Mouse (Mus musculus) forebrain, embryonic 10.5 days (tissue): ENCODE data around the gene Ppp1r13b. TPM values are rescaled to one million over a fixed set of nuclear protein-coding genes. Genes with fewer than 3 reads are reported as not detected.

ENCODE experiments used
- DNase-seq: peaks from one replicate; pipeline ENCODE4 v3.0.0-alpha.2; 2017; ENCODE audit warnings: low spot score; ENCODE audit errors: extremely low spot score
- H3K27ac ChIP-seq: fragments of 300-500 bp; sonication (generic); 2 replicates; pipeline ENCODE4 v1.5.1; 2016; ENCODE audit warnings: mild to moderate bottlenecking
- H3K27me3 ChIP-seq: fragments of 300-500 bp; sonication (generic); 2 replicates; pipeline ENCODE4 v1.6.1; 2016; ENCODE audit warnings: mild to moderate bottlenecking; ENCODE audit not compliant: poor library complexity, severe bottlenecking
- H3K36me3 ChIP-seq: fragments of 300-500 bp; sonication (generic); replicated peaks from 2 replicates; pipeline ENCODE4 v1.6.1; 2016; ENCODE audit warnings: mild to moderate bottlenecking, moderate library complexity
- H3K4me1 ChIP-seq: fragments of 300-500 bp; sonication (generic); 2 replicates; pipeline ENCODE4 v1.6.1; 2016
- H3K4me3 ChIP-seq: fragments of 300-500 bp; sonication (generic); 2 replicates; pipeline ENCODE4 v1.5.1; 2016; ENCODE audit warnings: mild to moderate bottlenecking, moderate library complexity
- H3K9me3 ChIP-seq: fragments of 300-500 bp; sonication (generic); 2 replicates; pipeline ENCODE4 v1.6.1; 2016; ENCODE audit warnings: mild to moderate bottlenecking, moderate library complexity
- WGBS: fragments of 180-500 bp; shearing (Covaris S2); methylation state at CpG from one replicate; pipeline ENCODE4 v1.1.7; 2016; 5-methylcytosine and 5-hydroxymethylcytosine counted together
- polyA plus RNA-seq: library from polyadenylated mRNA; unstranded; fragments of >200 nt; fragmentation: Nextera tagmentation; extraction: Ambion mirVana; gene quantifications from 2 replicates; pipeline ENCODE4 v1.2.1, GENCODE M21; 2016

The Ppp1r13b gene
- polyA plus RNA-seq, 1 experiment from 2014 or later: 3.1 TPM

- no peaks in the 10 kb centered on the region for H3K9me3 ChIP-seq
- WGBS: 94% methylated on average over 7 of the region's 7 CpGs
- DNase-seq: no peak
- H3K27me3 ChIP-seq: no peaks in the 10 kb centered on the region
- H3K36me3 ChIP-seq: peaks cover 100% of the 10 kb centered on the region
- no peaks in the 10 kb centered on the region for H3K4me1 ChIP-seq
- H3K4me3 ChIP-seq: no peak overlapping the region
- no peak overlapping the region for H3K27ac ChIP-seq
Observed at GRCm38 (mm10) chr12:111790631-111791030, 117.3 kb downstream of the Ppp1r13b start.

GRCm38 (mm10) chr12:111790090-111790489 is 117.8 kb downstream of the Ppp1r13b start:
- Histone ChIP-seq H3K9me3 (no peaks in the 10 kb centered on the region), H3K36me3 (peaks cover 100% of the 10 kb centered on the region), H3K27me3 (no peaks in the 10 kb centered on the region), H3K4me3 (no peak overlapping the region), H3K4me1 (no peaks in the 10 kb centered on the region), H3K27ac (no peak overlapping the region)
- WGBS: 96% methylated on average over 5 of the region's 5 CpGs
- DNase-seq: no peak

GRCm38 (mm10) chr12:111787015-111787414 is 120.9 kb downstream of the Ppp1r13b start:
- H3K27me3 ChIP-seq: no peaks in the 10 kb centered on the region
- no peaks in the 10 kb centered on the region for H3K9me3 ChIP-seq
- H3K4me3 ChIP-seq: no peak overlapping the region
- DNase-seq: no peak
- peaks cover 100% of the 10 kb centered on the region for H3K36me3 ChIP-seq
- no peak overlapping the region for H3K27ac ChIP-seq
- H3K4me1 ChIP-seq: no peaks in the 10 kb centered on the region
- WGBS: 92% methylated on average over 6 of the region's 6 CpGs

- Histone ChIP-seq H3K9me3 (no peaks in the 10 kb centered on the region), H3K27me3 (no peaks in the 10 kb centered on the region), H3K4me1 (no peaks in the 10 kb centered on the region), H3K27ac (no peak overlapping the region), H3K36me3 (peaks cover 100% of the 10 kb centered on the region), H3K4me3 (no peak overlapping the region)
- 73% methylated on average over 15 of the region's 15 CpGs for WGBS
- DNase-seq: no peak
Observed at GRCm38 (mm10) chr12:111785174-111785573, 122.7 kb downstream of the Ppp1r13b start.

GRCm38 (mm10) chr12:111779544-111779943 is 128.4 kb downstream of the Ppp1r13b start:
- DNase-seq: no peak
- no peaks in the 10 kb centered on the region; the same call in 1 of the 2 replicates for H3K9me3 ChIP-seq
- H3K27me3 ChIP-seq: no peaks in the 10 kb centered on the region
- 98% methylated on average over 1 of the region's 1 CpGs for WGBS
- H3K4me3 ChIP-seq: no peak overlapping the region
- no peaks in the 10 kb centered on the region for H3K4me1 ChIP-seq
- peaks cover 99% of the 10 kb centered on the region for H3K36me3 ChIP-seq
- no peak overlapping the region for H3K27ac ChIP-seq

Other genes with a start within 250 kb of the Ppp1r13b start
- gene Ckb, start 235.8 kb downstream of the Ppp1r13b start, polyA plus RNA-seq: 1,567 and 1,577 TPM in 2 replicates
- gene Trmt61a, start 230.0 kb downstream of the Ppp1r13b start, polyA plus RNA-seq: 23.7 and 23.8 TPM in 2 replicates
- 56.5 and 57.5 TPM in 2 replicates for gene Bag5, start 194.9 kb downstream of the Ppp1r13b start, polyA plus RNA-seq
- 57.9 and 62.6 TPM in 2 replicates for gene Apopt1, start 194.8 kb downstream of the Ppp1r13b start, polyA plus RNA-seq
- 137 and 141 TPM in 2 replicates for gene Klc1, start 149.3 kb downstream of the Ppp1r13b start, polyA plus RNA-seq
- gene Xrcc3, start 94.2 kb downstream of the Ppp1r13b start, polyA plus RNA-seq: 16.7 and 21.5 TPM in 2 replicates
- 68.2 and 69.3 TPM in 2 replicates for gene Zfyve21, start 93.9 kb downstream of the Ppp1r13b start, polyA plus RNA-seq
- gene Atp5mpl, start 58.9 kb upstream of the Ppp1r13b start, polyA plus RNA-seq: 565 and 608 TPM in 2 replicates
- gene Tdrd9, start 63.4 kb upstream of the Ppp1r13b start, polyA plus RNA-seq: 1.1 and 1.9 TPM in 2 replicates
- not detected in 2 replicates for gene Rd3l, start 73.2 kb upstream of the Ppp1r13b start, polyA plus RNA-seq
- gene Aspg, start 198.6 kb upstream of the Ppp1r13b start, polyA plus RNA-seq: 1.3 and 2.0 TPM in 2 replicates
- gene Kif26a, start 238.1 kb upstream of the Ppp1r13b start, polyA plus RNA-seq: 3.8 and 4.4 TPM in 2 replicates